8 mouse cellular contexts compared by ENCODE assay signal in genomic region chr1:46852600-46853272, GRCm38 (mm10). TPM values are rescaled to one million over a fixed set of nuclear protein-coding genes. Genes with fewer than 3 reads are reported as not detected.
DNase-seq lines count a peak whose midpoint lies in the region; ATAC-seq lines count a peak whose summit lies in the region.

No protein-coding gene starts in this region.

- no peaks in the 10 kb centered on the region for H3K27me3 ChIP-seq in megakaryocyte, embryonic 14.5 days (replicated peaks)

- no peaks in the 10 kb centered on the region for H3K9me3 ChIP-seq in megakaryocyte, embryonic 14.5 days

- peak; percentile 87 for DNase-seq in NIH3T3 (ENCODE audit: low read depth)
- DNase-seq in cerebellum, postnatal 4 days (ENCODE audit: low spot score in 2 of 2) = peak; percentile 34 to 59
- DNase-seq in gastrocnemius, postnatal 10 days = peak; percentile 68
- DNase-seq in left cerebral cortex, postnatal 14 days (ENCODE audit: low spot score in 2 of 2) = peak; percentile 75 to 83
- DNase-seq in right cerebral cortex, adult 2 months (ENCODE audit: low spot score in 2 of 2) = peak; percentile 67 to 68
- DNase-seq in urinary bladder, postnatal 4 days (ENCODE audit: low spot score in 2 of 2) = peak; percentile 71 to 74

- peaks cover 33% of the 10 kb centered on the region for H3K4me1 ChIP-seq in megakaryocyte, embryonic 14.5 days

- H3K36me3 ChIP-seq in megakaryocyte, embryonic 14.5 days (replicated peaks; ENCODE audit: low read length) = no peaks in the 10 kb centered on the region

- ATAC-seq in inflammation-experienced regulatory T-cells, adult 6 months = peak; percentile 24

- intact Hi-C loops in left cerebral cortex, postnatal 14 days (cut with DNase I) = loop anchor here (2.0 to 10.0 kb wide), 3 partner anchors 75 to 412 kb away; no protein-coding TSS in a partner anchor

- peak overlapping the region; percentile 97 for H3K4me3 ChIP-seq in megakaryocyte, embryonic 14.5 days (replicated peaks)

RNA-seq across cellular contexts. Expression of gene Slc39a10, which starts 39.9 kb away (rescaled TPM):
- total RNA-seq in gastrocnemius, postnatal 10 days (2021) = 10 to 100 TPM in 1 of 2 experiments, 1 to 10 TPM in 1; 8.9 to 12.7 TPM
- polyA plus RNA-seq in inflammation-experienced regulatory T-cells, adult 6 months (2017; shearing (Covaris generic)) = 10 to 100 TPM; 12.0 to 16.0 (median 14.8) TPM
- 100 to 1,000 TPM; 169 to 197 TPM for total RNA-seq in left cerebral cortex, postnatal 14 days (2021)
- polyA plus RNA-seq in megakaryocyte, embryonic 14.5 days (2012; ENCODE audit: insufficient read depth, low replicate concordance) = 0.15 TPM in 1 of 2 replicates, not detected in the other

Comparison
In these comparisons a context has a peak if more than half of its experiments do, and no peak if none do; other contexts are left out.
1. Peak in every context shown above with its lines: DNase-seq, ATAC-seq and H3K4me3 ChIP-seq.
2. RNA of gene Slc39a10, which starts 39.9 kb away (total RNA-seq): 169 to 197 TPM in left cerebral cortex, postnatal 14 days; 8.9 to 12.7 TPM in gastrocnemius, postnatal 10 days; every median in the first group is over 10 times any median in the second.